Mouse (Mus musculus) midbrain, embryonic 10.5 days (tissue): ENCODE data around the gene Plekhg2. TPM values are rescaled to one million over a fixed set of nuclear protein-coding genes. Genes with fewer than 3 reads are reported as not detected.

ENCODE experiments used
- DNase-seq: peaks from one replicate; pipeline ENCODE4 v3.0.0-alpha.2; 2017; ENCODE audit warnings: low spot score
- H3K27ac ChIP-seq: fragments of 300-500 bp; sonication (generic); replicated peaks from 2 replicates; pipeline ENCODE4 v1.5.1; 2016; ENCODE audit warnings: mild to moderate bottlenecking
- H3K27me3 ChIP-seq: fragments of 300-500 bp; sonication (generic); 2 replicates; pipeline ENCODE4 v1.6.1; 2016; ENCODE audit warnings: low read depth, mild to moderate bottlenecking; ENCODE audit not compliant: poor library complexity, severe bottlenecking
- H3K36me3 ChIP-seq: fragments of 300-500 bp; sonication (generic); 2 replicates; pipeline ENCODE4 v1.6.1; 2016; ENCODE audit warnings: mild to moderate bottlenecking, moderate library complexity
- H3K4me1 ChIP-seq: fragments of 300-500 bp; sonication (generic); 2 replicates; pipeline ENCODE4 v1.6.1; 2016
- H3K4me3 ChIP-seq: fragments of 300-500 bp; sonication (generic); 2 replicates; pipeline ENCODE4 v1.5.1; 2016; ENCODE audit warnings: mild to moderate bottlenecking, moderate library complexity
- H3K9me3 ChIP-seq: fragments of 300-500 bp; sonication (generic); replicated peaks from 2 replicates; pipeline ENCODE4 v1.6.1; 2016; ENCODE audit warnings: mild to moderate bottlenecking
- WGBS: fragments of 180-500 bp; shearing (Covaris S2); methylation state at CpG from one replicate; pipeline ENCODE4 v1.1.7; 2016; 5-methylcytosine and 5-hydroxymethylcytosine counted together
- polyA plus RNA-seq: library from polyadenylated mRNA; unstranded; fragments of >200 nt; fragmentation: Nextera tagmentation; extraction: Ambion mirVana; gene quantifications from 2 replicates; pipeline ENCODE4 v1.2.1, GENCODE M21; 2016

Plekhg2 gene
- polyA plus RNA-seq, 1 experiment from 2014 or later: 69.7 TPM

DNA sequence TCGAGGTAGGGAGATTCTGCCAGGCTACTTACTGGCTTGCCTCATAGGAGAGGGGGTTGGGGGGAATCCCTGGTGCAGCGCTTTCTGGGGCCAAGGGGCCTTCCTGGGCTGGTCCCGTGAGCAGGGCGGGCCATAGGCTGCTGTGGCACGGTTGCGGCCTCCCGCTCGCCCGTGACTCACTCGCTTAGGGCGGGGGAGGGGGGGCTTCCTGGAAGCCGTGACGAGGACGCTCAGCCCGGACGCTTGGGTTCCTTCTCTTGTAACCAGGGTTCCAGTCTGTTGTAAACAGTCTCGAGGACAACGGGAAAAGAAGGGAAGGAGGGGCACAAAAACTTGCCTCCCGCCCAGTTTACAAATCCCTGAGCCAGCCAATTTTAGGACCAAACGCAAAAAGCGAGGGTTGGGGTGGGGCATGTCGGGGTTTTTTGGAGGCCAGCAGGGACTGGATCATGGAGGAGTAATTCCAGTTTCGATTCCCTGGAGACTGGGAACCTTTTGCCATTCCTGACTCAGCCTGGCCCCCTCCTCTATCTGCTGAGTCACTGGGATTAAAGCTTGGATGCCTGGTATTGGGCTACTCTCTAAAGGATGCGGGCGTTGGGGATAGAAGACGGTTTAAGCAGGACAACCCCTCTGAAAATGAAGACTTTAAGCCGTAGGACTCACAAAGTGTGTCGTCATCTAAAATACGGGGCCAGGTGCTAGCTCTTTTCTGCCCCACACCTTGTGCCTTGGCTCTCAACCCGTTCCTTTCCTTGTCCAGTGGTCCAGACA, 8.8 kb upstream of the Plekhg2 start:
- Histone ChIP-seq H3K27ac (peak overlapping the region; percentile 83), H3K4me1 (peaks cover 66% of the 10 kb centered on the region), H3K9me3 (no peaks in the 10 kb centered on the region), H3K4me3 (peak overlapping the region; percentile 47), H3K36me3 (peaks cover 20% of the 10 kb centered on the region), H3K27me3 (peaks cover 17% of the 10 kb centered on the region)
- DNase-seq: peak; percentile 49
- WGBS: 6% methylated on average over 30 of the region's 30 CpGs

DNA sequence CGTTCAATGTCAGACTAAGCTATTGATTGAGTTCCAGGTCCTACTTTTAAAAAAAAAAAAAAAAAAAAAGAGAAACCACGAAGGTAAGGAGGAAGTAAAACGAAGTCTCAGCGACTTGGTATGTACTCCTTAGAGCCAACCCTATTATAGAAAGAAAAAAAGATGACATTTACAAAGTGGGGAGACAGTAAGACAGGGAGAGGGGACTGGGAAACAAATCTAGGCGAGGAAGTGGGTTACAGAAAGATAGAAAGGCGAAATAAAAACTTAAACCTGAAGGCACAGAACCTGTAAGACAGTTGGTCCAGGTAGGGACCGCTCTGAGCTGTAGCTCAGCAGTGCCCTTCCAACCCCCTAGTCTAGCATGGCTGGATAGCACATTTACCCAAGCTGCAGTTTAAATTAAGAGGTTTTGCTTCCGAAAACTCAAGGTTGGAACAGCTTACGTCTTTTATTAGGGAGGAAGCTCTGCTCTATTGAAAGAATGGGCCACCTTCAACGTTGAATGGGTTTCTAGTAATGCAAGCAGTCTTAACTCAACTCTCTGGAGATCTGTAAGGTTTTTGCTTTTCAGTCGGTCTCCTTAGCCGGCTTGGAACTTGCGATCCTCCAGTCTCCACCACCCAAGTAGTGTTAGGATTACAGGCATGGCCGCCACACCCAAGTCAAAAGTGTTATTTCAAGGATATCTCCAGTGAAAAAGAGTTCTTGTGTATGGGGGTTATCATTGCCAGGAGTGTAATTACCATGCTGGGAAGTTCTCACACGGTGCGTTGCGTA, 8.0 kb upstream of the Plekhg2 start, which contains the start of gene Zfp36:
TSS of gene Zfp36 (minus strand) at position 17 of the 780 bp plus-strand sequence.
- H3K27ac ChIP-seq: peak within 1 kb of the TSS; percentile 89
- H3K4me3 ChIP-seq: peak within 1 kb of the TSS; percentile 68
- WGBS: 53% methylated on average over 17 of the region's 17 CpGs
- peaks cover 74% of the 10 kb centered on the region for H3K4me1 ChIP-seq
- peaks cover 17% of the 10 kb centered on the region for H3K27me3 ChIP-seq
- no peak for DNase-seq
- peaks cover 12% of the 10 kb centered on the region for H3K36me3 ChIP-seq
- no peaks in the 10 kb centered on the region for H3K9me3 ChIP-seq

DNA sequence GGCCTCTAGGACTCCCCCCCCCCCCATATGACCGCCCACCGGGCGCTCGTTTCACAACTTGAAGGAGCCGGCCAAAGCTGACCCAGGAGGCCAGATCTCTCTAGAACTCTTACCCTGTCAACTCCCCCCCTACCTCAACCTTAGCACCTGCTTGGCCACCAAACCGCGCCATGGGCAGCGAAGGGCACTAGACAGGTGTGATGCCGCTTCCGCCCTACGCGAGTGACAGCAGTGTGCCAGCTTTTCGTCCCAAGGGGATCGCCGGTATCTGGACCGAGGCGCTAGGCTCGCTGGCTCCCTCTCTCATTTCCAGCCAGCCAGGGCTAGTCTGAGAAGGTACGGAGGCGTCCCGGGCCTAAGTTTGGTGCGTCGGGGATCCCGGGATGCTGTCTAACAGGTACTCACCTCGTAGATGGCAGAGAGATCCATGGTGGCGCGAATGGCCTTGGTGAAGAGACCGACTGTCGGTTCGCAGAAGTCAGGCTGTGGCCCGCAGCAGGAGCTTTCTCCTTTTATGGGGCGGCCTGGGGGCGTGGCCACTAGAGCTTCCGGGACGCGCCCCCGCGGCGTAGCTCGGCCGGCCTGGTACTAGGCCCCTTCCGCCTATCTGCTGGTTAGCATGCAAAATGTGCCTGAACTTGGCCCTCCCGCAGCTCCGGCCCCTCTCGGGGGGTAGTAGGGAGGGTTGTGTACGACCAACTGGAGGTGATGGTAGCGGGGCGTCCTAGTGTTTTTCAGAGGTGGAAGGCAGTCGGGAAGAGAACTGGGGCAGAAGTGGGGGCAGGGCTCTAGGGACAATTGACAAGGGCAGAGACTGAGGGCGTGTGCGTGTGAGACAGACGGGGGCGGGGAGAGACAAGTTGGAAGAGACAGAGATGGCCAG, 6.6 kb upstream of the Plekhg2 start:
- Histone ChIP-seq H3K36me3 (peaks cover 8% of the 10 kb centered on the region), H3K27me3 (peaks cover 17% of the 10 kb centered on the region), H3K4me3 (peak overlapping the region; percentile 68), H3K9me3 (no peaks in the 10 kb centered on the region), H3K27ac (peak overlapping the region; percentile 89), H3K4me1 (peaks cover 83% of the 10 kb centered on the region)
- DNase-seq: peak; percentile 86
- 1% methylated on average over 53 of the region's 53 CpGs for WGBS

DNA sequence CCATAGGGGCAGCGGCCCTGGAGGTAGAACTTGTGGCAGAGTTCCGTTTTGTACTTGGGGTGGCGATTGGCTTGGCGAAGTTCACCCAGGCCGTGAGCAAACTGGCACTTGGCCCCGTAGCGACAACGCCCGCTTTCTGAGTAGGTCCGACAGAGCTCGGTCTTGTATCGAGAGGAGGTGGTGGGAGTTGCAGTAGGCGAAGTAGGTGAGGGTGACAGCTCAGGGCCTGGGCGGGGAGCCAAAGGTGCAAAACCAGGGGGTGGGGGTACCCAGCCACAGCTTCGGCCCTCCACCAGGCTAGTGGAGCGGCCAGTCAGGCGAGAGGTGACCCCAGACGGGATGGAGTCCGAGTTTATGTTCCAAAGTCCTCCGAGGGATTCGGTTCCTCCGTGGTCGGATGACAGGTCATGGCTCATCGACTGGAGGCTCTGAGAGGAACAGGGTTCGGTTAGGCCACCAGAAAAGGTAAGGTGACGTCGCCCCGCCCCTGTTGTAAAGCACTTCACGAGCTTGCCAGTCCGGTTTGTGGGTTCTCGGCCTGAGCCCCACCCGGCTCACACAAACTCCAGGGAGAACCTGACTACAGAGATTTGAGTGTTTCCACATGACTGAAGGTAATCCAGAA, 5.8 kb upstream of the Plekhg2 start:
- peak overlapping the region; percentile 89 for H3K27ac ChIP-seq
- H3K4me1 ChIP-seq: peaks cover 86% of the 10 kb centered on the region
- WGBS: 47% methylated on average over 32 of the region's 32 CpGs
- peaks cover 17% of the 10 kb centered on the region for H3K27me3 ChIP-seq
- H3K36me3 ChIP-seq: peaks cover 8% of the 10 kb centered on the region
- no peak for DNase-seq
- H3K9me3 ChIP-seq: no peaks in the 10 kb centered on the region
- peak overlapping the region; percentile 68 for H3K4me3 ChIP-seq

DNA sequence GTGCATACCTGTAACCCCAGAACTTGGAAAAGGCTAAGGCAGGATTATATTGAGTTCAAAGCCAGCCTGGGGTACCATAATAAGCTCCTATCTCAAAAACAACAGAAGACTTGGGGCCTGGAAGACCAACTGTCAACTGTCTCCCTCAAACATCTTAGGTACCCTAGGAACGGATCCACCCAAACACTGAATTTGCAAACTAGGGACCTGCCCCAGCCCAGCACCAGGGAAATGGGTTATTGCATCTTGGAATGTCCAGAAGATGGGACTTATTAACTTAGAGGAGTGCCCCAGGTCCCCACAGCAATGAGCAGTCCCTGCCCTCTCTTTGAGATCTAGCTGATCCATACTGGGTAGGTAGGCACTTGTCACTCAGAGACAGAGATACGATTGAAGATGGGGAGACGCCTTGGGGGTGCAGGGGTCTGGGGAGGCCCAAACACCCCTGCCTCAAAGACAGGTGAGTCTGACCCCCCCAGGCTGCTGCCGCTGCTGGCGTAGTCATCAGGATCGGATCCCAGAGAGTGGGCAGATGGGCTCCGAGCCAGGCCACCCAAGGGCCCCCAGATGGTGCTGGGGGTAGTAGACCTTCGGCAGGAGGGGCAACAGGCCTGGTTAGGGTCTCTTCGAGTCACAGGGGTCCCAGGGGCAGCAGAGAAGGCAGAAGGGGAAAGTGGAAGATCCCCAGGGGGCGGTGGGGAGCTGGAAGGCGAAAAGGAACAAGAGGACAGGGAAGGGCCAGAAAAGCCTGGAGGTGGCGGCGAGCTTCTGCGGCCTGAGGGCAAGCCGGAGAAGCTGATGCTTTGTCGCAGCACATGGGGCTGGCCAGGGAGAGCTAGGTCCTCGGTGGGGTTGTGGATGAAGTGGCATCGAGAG, 5.0 kb upstream of the Plekhg2 start:
- WGBS: 77% methylated on average over 18 of the region's 18 CpGs
- H3K4me3 ChIP-seq: peak overlapping the region; percentile 68
- peaks cover 78% of the 10 kb centered on the region for H3K4me1 ChIP-seq
- peaks cover 17% of the 10 kb centered on the region for H3K27me3 ChIP-seq
- H3K9me3 ChIP-seq: no peaks in the 10 kb centered on the region
- no peak for DNase-seq
- H3K36me3 ChIP-seq: peaks cover 8% of the 10 kb centered on the region
- peak overlapping the region; percentile 89 for H3K27ac ChIP-seq

DNA sequence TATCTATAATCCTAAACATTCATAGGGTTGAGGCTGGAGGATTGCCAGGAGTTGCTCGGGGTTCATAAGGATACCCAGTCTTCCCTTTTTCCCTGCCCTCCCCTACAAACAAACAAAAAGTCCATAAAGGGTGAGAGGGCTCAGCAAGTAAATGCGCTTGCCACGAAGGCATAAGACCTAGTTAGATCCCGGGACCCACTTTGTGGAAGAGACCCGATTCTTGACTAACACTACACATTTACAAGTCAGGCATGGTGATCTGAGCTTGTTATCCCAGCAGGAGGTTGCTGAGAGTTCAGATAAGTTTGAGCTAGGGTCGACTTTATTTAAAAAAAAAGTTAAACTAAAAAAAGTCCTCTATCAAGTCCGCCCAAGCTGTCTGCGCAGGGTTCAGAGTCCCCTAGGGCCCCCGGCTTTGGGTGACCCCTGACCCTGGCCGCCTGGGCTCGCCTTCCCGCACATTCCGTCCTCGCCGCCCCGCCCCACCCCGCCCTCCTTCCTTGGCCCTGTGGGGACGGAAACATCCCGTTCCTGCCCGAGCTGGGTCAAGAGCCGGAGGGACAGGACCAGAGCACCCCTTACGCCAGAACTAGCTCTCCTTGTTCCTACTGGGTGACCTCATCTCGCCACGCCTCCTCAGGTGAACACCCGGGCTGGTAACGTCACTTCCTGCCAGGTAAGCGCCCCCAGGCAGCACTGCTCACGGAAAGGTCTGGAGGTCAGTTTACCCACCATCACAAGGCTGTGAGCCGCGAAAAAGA, 3.8 kb upstream of the Plekhg2 start:
- DNase-seq: peak; percentile 67
- Histone ChIP-seq H3K4me1 (peaks cover 71% of the 10 kb centered on the region), H3K4me3 (peak overlapping the region; percentile 54), H3K27me3 (peaks cover 17% of the 10 kb centered on the region), H3K27ac (peak overlapping the region; percentile 90), H3K36me3 (peaks cover 8% of the 10 kb centered on the region), H3K9me3 (no peaks in the 10 kb centered on the region)
- 3% methylated on average over 30 of the region's 30 CpGs for WGBS

DNA sequence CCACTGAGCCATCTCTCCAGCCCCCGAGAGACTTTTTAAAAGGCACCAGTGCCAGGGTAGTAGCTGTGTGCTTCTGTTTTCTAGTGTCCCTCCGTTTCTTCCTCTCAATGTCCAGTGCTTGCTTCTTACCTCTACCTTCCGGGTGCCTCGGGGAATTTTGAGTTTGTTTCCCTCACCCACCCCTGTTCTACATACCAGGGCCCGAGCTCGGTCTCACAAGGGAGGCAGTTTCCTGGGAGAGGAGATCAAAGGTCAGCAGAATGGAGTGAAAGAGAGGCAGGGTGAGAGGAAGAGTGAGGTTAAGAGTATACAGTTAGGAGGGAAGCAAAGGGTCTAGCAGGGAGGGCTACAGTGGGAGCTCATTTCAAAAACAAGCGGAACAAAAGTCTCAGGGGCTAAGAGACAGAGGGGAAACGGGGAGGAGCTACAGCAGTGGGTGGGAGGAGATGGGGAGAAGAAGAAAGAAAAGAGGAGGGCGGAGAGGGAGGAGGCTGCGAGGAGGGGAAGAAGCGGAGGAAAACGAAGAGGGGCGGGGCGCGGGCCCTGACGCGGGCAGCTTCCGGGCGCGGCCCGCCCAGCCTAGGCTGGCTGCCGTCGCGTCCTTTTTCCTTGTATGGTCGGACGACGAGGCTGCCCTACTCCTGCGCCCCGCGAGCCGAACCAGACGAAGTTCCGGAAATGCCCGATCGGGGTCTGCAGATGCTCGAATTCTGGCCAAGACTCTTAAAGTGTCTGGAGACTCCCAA, 3.0 kb upstream of the Plekhg2 start:
- Histone ChIP-seq H3K9me3 (no peaks in the 10 kb centered on the region), H3K36me3 (peaks cover 11% of the 10 kb centered on the region), H3K4me3 (peak overlapping the region; percentile 54), H3K27me3 (peaks cover 17% of the 10 kb centered on the region), H3K4me1 (peaks cover 71% of the 10 kb centered on the region), H3K27ac (peak overlapping the region; percentile 90)
- DNase-seq: peak; percentile 91
- under 1% methylated on average over 34 of the region's 36 CpGs for WGBS

DNA sequence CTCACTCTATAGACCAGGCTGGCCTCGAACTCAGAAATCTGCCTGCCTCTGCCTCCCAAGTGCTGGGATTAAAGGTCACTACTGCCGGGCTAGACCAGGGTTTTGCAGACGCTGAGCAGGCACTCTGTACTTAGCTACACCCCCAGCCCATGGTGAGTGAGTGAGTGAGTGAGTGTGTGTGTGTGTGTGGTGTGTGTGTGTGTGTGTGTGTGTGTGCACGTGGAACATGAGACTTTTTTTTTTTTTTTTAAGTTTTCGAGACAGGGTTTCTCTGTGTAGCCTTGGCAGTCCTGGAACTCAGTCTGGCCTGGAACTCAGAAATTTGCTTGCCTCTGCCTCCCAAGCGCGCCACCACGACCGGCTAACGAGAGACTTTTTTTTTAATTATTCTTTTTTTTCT, 2.2 kb upstream of the Plekhg2 start:
- Histone ChIP-seq H3K27ac (peak overlapping the region; percentile 90), H3K4me1 (peaks cover 75% of the 10 kb centered on the region), H3K9me3 (no peaks in the 10 kb centered on the region), H3K36me3 (peaks cover 18% of the 10 kb centered on the region), H3K4me3 (peak overlapping the region; percentile 54; the same call in 1 of the 2 replicates), H3K27me3 (peaks cover 17% of the 10 kb centered on the region)
- DNase-seq: no peak
- WGBS: 84% methylated on average over 10 of the region's 10 CpGs

DNA sequence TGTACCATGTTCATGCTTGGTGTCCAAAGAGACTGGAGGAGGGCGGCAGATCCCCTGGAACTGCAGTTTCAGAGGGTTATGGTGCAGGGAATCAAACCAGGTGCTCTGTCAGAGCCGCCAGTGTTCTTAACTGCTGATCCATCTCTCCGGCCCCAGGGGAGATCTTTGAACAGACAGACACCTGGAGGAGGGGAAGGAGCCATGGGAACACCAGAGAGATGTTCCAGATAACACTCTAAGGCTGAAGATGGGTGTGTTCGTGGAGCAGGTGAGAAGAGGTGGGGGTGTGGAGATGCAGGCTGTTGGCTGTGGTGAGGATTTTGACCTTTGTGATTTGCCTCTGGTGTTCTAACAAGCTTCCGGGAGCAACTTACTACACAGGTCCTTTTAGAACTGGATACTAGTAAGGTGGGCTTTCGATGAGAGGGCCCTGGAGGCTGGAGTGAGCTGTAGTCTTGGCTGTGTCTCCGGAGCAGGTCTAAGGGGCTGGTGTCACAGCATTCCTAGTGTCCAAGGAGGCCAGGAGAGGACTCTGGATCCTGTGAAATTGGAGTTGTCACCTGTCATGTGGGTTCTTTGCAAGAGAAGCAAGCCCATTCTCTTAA, 1.6 kb upstream of the Plekhg2 start:
- Histone ChIP-seq H3K4me3 (peak overlapping the region; percentile 9; the same call in 1 of the 2 replicates), H3K9me3 (no peaks in the 10 kb centered on the region), H3K27me3 (peaks cover 17% of the 10 kb centered on the region), H3K27ac (peak overlapping the region; percentile 39; the same call in 1 of the 2 replicates), H3K4me1 (peaks cover 74% of the 10 kb centered on the region), H3K36me3 (peaks cover 25% of the 10 kb centered on the region)
- DNase-seq: no peak
- WGBS: 83% methylated on average over 7 of the region's 7 CpGs

DNA sequence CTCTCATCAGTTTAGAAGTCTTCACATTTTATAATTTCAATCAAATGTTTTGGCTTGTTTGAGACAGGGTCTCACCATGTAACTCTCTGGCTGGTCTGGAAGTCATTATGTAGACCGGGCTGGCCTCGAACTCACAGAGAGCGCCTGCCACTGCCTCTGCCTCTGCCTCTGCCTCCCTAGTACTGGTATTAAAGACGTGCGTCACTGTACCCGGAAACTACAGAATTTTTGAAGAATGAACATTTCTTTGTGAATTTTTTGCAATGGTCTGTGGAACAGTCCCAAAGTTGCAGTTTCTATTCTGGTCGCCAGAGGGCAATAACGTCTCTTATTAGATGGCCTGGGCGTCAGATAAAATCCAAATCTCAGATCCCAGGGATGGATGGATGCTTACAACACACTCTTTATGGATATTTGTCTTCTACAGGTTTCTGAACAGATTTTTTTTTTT, 757 bp upstream of the Plekhg2 start:
- Histone ChIP-seq H3K4me3 (peak overlapping the region; percentile 90), H3K36me3 (peaks cover 33% of the 10 kb centered on the region), H3K4me1 (peaks cover 66% of the 10 kb centered on the region), H3K27me3 (peaks cover 13% of the 10 kb centered on the region), H3K27ac (peak overlapping the region; percentile 94), H3K9me3 (no peaks in the 10 kb centered on the region)
- under 1% methylated on average over 9 of the region's 9 CpGs for WGBS
- DNase-seq: peak; percentile 76
